Mouse (Mus musculus): ENCODE measurements around the gene Tex261. TPM values are rescaled to one million over a fixed set of nuclear protein-coding genes. Genes with fewer than 3 reads are reported as not detected.

Tex261 gene
- polyA plus RNA-seq, 1 experiment, result not detected

- WGBS, result 79% methylated on average over 5 of the region's 5 CpGs
- Histone ChIP-seq H3K4me1 (ENCODE audit: control insufficient read depth, insufficient read depth, low read length) (no peaks in the 10 kb centered on the region), H3K4me3 (ENCODE audit: insufficient read depth, low read depth, low read length) (no peak overlapping the region), H3K27ac (ENCODE audit: insufficient read depth, low read depth, low read length) (no peak overlapping the region)
- TF ChIP-seq CTCF (IDR thresholded peaks at IDR 0.05; ENCODE audit: insufficient read depth, low read depth, low read length) (no peak), POLR2A (IDR thresholded peaks at IDR 0.05; ENCODE audit: insufficient read depth, low read depth, low read length) (no peak)
Observed at GRCm38 (mm10) chr6:83744126-83744525, 31.5 kb downstream of the Tex261 start.

- Histone ChIP-seq H3K27ac (ENCODE audit: insufficient read depth, low read depth, low read length) (no peak overlapping the region), H3K4me1 (ENCODE audit: control insufficient read depth, insufficient read depth, low read length) (no peaks in the 10 kb centered on the region), H3K4me3 (ENCODE audit: insufficient read depth, low read depth, low read length) (no peak overlapping the region)
- 66% methylated on average over 5 of the region's 5 CpGs for WGBS
- TF ChIP-seq CTCF (IDR thresholded peaks at IDR 0.05; ENCODE audit: insufficient read depth, low read depth, low read length) (no peak), POLR2A (IDR thresholded peaks at IDR 0.05; ENCODE audit: insufficient read depth, low read depth, low read length) (no peak)
Observed at GRCm38 (mm10) chr6:83743212-83743611, 32.4 kb downstream of the Tex261 start.

GRCm38 (mm10) chr6:83742761-83743160 is 32.9 kb downstream of the Tex261 start, which contains the start of gene Atp6v1b1:
Gene Atp6v1b1 (plus strand): TSS chr6:83742990.
- no peak within 1 kb of the TSS for H3K4me3 ChIP-seq (ENCODE audit: insufficient read depth, low read depth, low read length)
- H3K4me1 ChIP-seq (ENCODE audit: control insufficient read depth, insufficient read depth, low read length), result no peaks in the 10 kb centered on the region
- 71% methylated on average over 5 of the region's 5 CpGs for WGBS
- TF ChIP-seq POLR2A (IDR thresholded peaks at IDR 0.05; ENCODE audit: insufficient read depth, low read depth, low read length) (no peak), CTCF (IDR thresholded peaks at IDR 0.05; ENCODE audit: insufficient read depth, low read depth, low read length) (no peak)
- H3K27ac ChIP-seq (ENCODE audit: insufficient read depth, low read depth, low read length), result no peak within 1 kb of the TSS

- H3K27ac ChIP-seq (ENCODE audit: insufficient read depth, low read depth, low read length), result no peak overlapping the region
- H3K4me1 ChIP-seq (ENCODE audit: control insufficient read depth, insufficient read depth, low read length), result no peaks in the 10 kb centered on the region
- H3K4me3 ChIP-seq (ENCODE audit: insufficient read depth, low read depth, low read length), result no peak overlapping the region
- 57% methylated on average over 6 of the region's 6 CpGs for WGBS
- TF ChIP-seq CTCF (IDR thresholded peaks at IDR 0.05; ENCODE audit: insufficient read depth, low read depth, low read length) (no peak), POLR2A (IDR thresholded peaks at IDR 0.05; ENCODE audit: insufficient read depth, low read depth, low read length) (no peak)
Observed at GRCm38 (mm10) chr6:83738596-83738995, 37.0 kb downstream of the Tex261 start.

GRCm38 (mm10) chr6:83737311-83737710 is 38.3 kb downstream of the Tex261 start:
- 49% methylated on average over 13 of the region's 13 CpGs for WGBS
- TF ChIP-seq CTCF (IDR thresholded peaks at IDR 0.05; ENCODE audit: insufficient read depth, low read depth, low read length), result no peak
- TF ChIP-seq POLR2A (IDR thresholded peaks at IDR 0.05; ENCODE audit: insufficient read depth, low read depth, low read length), result no peak
- H3K27ac ChIP-seq (ENCODE audit: insufficient read depth, low read depth, low read length), result no peak overlapping the region
- no peak overlapping the region for H3K4me3 ChIP-seq (ENCODE audit: insufficient read depth, low read depth, low read length)
- no peaks in the 10 kb centered on the region for H3K4me1 ChIP-seq (ENCODE audit: control insufficient read depth, insufficient read depth, low read length)

GRCm38 (mm10) chr6:83731128-83731527 is 44.5 kb downstream of the Tex261 start:
- peak; percentile 60; the same call in 1 of the 2 replicates for TF ChIP-seq CTCF (IDR thresholded peaks at IDR 0.05; ENCODE audit: insufficient read depth, low read depth, low read length)
- no peak for TF ChIP-seq POLR2A (IDR thresholded peaks at IDR 0.05; ENCODE audit: insufficient read depth, low read depth, low read length)
- H3K4me1 ChIP-seq (ENCODE audit: control insufficient read depth, insufficient read depth, low read length), result no peaks in the 10 kb centered on the region
- 38% methylated on average over 5 of the region's 5 CpGs for WGBS
- no peak overlapping the region for H3K4me3 ChIP-seq (ENCODE audit: insufficient read depth, low read depth, low read length)
- H3K27ac ChIP-seq (ENCODE audit: insufficient read depth, low read depth, low read length), result no peak overlapping the region

- WGBS, result 75% methylated on average over 14 of the region's 14 CpGs
- Histone ChIP-seq H3K4me3 (ENCODE audit: insufficient read depth, low read depth, low read length) (no peak overlapping the region), H3K27ac (ENCODE audit: insufficient read depth, low read depth, low read length) (no peak overlapping the region), H3K4me1 (ENCODE audit: control insufficient read depth, insufficient read depth, low read length) (no peaks in the 10 kb centered on the region)
- no peak for TF ChIP-seq CTCF (IDR thresholded peaks at IDR 0.05; ENCODE audit: insufficient read depth, low read depth, low read length)
- TF ChIP-seq POLR2A (IDR thresholded peaks at IDR 0.05; ENCODE audit: insufficient read depth, low read depth, low read length), result no peak
Observed at GRCm38 (mm10) chr6:83729350-83729970, 46.2 kb downstream of the Tex261 start.

GRCm38 (mm10) chr6:83728488-83728887 is 47.1 kb downstream of the Tex261 start:
- WGBS, result 93% methylated on average over 3 of the region's 3 CpGs
- TF ChIP-seq POLR2A (IDR thresholded peaks at IDR 0.05; ENCODE audit: insufficient read depth, low read depth, low read length) (no peak), CTCF (IDR thresholded peaks at IDR 0.05; ENCODE audit: insufficient read depth, low read depth, low read length) (no peak)
- Histone ChIP-seq H3K4me1 (ENCODE audit: control insufficient read depth, insufficient read depth, low read length) (no peaks in the 10 kb centered on the region), H3K27ac (ENCODE audit: insufficient read depth, low read depth, low read length) (no peak overlapping the region), H3K4me3 (ENCODE audit: insufficient read depth, low read depth, low read length) (no peak overlapping the region)

GRCm38 (mm10) chr6:83727178-83727577 is 48.4 kb downstream of the Tex261 start:
- TF ChIP-seq POLR2A (IDR thresholded peaks at IDR 0.05; ENCODE audit: insufficient read depth, low read depth, low read length), result no peak
- TF ChIP-seq CTCF (IDR thresholded peaks at IDR 0.05; ENCODE audit: insufficient read depth, low read depth, low read length), result no peak
- 40% methylated on average over 4 of the region's 4 CpGs for WGBS
- no peaks in the 10 kb centered on the region for H3K4me1 ChIP-seq (ENCODE audit: control insufficient read depth, insufficient read depth, low read length)
- no peak overlapping the region for H3K27ac ChIP-seq (ENCODE audit: insufficient read depth, low read depth, low read length)
- H3K4me3 ChIP-seq (ENCODE audit: insufficient read depth, low read depth, low read length), result no peak overlapping the region
